Mouse (Mus musculus) forebrain, embryonic 14.5 days (tissue): Measurements from ENCODE around the gene Stat2. TPM values are rescaled to one million over a fixed set of nuclear protein-coding genes. Genes with fewer than 3 reads are reported as not detected.
A peak's percentile ranks its signal among the peaks of the same experiment; 100 is the strongest.
"Not testable (repeated sequence)": the region's sequence is repeated elsewhere in the genome, so short reads cannot be mapped to it uniquely, and the experiment has no call there.

Source experiments
- ATAC-seq: fragments of 200-750 bp; cut with Nextera tagmentation; 2 replicates; pipeline ENCODE4 v1.8.0; 2017; ENCODE audit warnings: mild to moderate bottlenecking, moderate library complexity
- DNase-seq: peaks from one replicate; pipeline ENCODE4 v3.0.0-alpha.2; 2015; ENCODE audit warnings: low spot score
- H3K27ac ChIP-seq: fragments of 300-500 bp; sonication (generic); 2 replicates; pipeline ENCODE4 v1.5.1; 2014; ENCODE audit warnings: low read depth, mild to moderate bottlenecking, control low read depth, low read length, moderate library complexity
- H3K27me3 ChIP-seq: fragments of 300-500 bp; sonication (generic); replicated peaks from 2 replicates; pipeline ENCODE4 v1.6.1; 2014; ENCODE audit warnings: low read length, control low read depth, mixed read lengths; ENCODE audit not compliant: control insufficient read depth, insufficient read depth
- H3K36me3 ChIP-seq: fragments of 300-500 bp; sonication (generic); 2 replicates; pipeline ENCODE4 v1.6.1; 2014; ENCODE audit warnings: low read length, control low read depth; ENCODE audit not compliant: control insufficient read depth, insufficient read depth
- H3K4me1 ChIP-seq: fragments of 300-500 bp; sonication (generic); 2 replicates; pipeline ENCODE4 v1.6.1; 2014; ENCODE audit warnings: antibody characterized with exemption, low read length, control low read depth; ENCODE audit not compliant: control insufficient read depth, insufficient read depth
- H3K4me2 ChIP-seq: fragments of 300-500 bp; sonication (generic); 2 replicates; pipeline ENCODE4 v1.6.1; 2014; ENCODE audit warnings: mild to moderate bottlenecking, control low read depth, low read length
- H3K4me3 ChIP-seq: fragments of 300-500 bp; sonication (generic); 2 replicates; pipeline ENCODE4 v1.5.1; 2014; ENCODE audit warnings: low read depth, low read length, control low read depth
- H3K9ac ChIP-seq: fragments of 300-500 bp; sonication (generic); 2 replicates; pipeline ENCODE4 v1.6.1; 2014; ENCODE audit warnings: mild to moderate bottlenecking, low read length, control low read depth, moderate library complexity
- H3K9me3 ChIP-seq: fragments of 300-500 bp; sonication (generic); replicated peaks from 2 replicates; pipeline ENCODE4 v1.6.1; 2016; ENCODE audit warnings: low read length, control low read depth, mixed read lengths; ENCODE audit not compliant: control insufficient read depth
- WGBS: fragments of 180-500 bp; shearing (Covaris S2); extraction: QIAGEN DNeasy Blood & Tissue Kit; methylation state at CpG from one replicate; pipeline ENCODE4 v1.1.7; 2014; 5-methylcytosine and 5-hydroxymethylcytosine counted together
- polyA plus RNA-seq: library from polyadenylated mRNA; unstranded; fragments of >200 nt; fragmentation: Nextera tagmentation; extraction: Ambion mirVana; gene quantifications from 2 replicates; pipeline ENCODE4 v1.2.1, GENCODE M21; 2014

Stat2 gene
- polyA plus RNA-seq, 1 experiment from 2014 or later = 11.6 TPM

DNA sequence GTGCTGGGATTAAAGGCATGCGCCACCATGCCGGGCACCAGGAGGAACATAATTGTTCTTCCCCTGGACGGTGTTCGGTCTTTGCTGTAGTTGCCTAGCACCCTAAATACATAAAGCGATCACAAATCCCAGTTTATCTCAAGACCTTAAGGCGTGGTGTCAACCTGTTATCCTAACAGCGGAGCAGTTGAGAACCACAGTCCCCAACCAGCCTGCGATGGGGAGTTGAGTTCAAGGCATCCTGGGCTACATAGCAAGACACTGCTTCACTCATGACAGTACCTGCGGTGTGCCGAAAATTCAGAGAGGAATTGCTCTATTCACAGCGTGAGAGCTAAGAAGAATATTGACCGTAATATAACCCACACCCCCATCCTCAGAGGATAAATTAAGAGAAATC lies 51.3 kb downstream of the Stat2 start:
- peaks cover 16% of the 10 kb centered on the region for H3K4me1 ChIP-seq
- H3K36me3 ChIP-seq = peaks cover 58% of the 10 kb centered on the region
- whole genome bisulfite sequencing = 61% methylated on average over 12 of the region's 12 CpGs
- no peak for DNase-seq
- no peak for ATAC-seq
- H3K4me2 ChIP-seq = peak overlapping the region; percentile 85
- H3K4me3 ChIP-seq = peak overlapping the region; percentile 93
- peak overlapping the region; percentile 98 for H3K9ac ChIP-seq
- H3K27me3 ChIP-seq = no peaks in the 10 kb centered on the region
- no peak overlapping the region for H3K27ac ChIP-seq
- H3K9me3 ChIP-seq = no peaks in the 10 kb centered on the region

- Histone ChIP-seq H3K27ac (peak within 1 kb of the TSS; percentile 97), H3K4me3 (peak within 1 kb of the TSS; percentile 93), H3K9me3 (no peaks in the 10 kb centered on the region), H3K27me3 (no peaks in the 10 kb centered on the region), H3K4me1 (peaks cover 16% of the 10 kb centered on the region), H3K4me2 (peak within 1 kb of the TSS; percentile 85), H3K36me3 (peaks cover 60% of the 10 kb centered on the region), H3K9ac (peak within 1 kb of the TSS; percentile 98)
- ATAC-seq = peak; percentile 99
- WGBS = under 1% methylated on average over 40 of the region's 40 CpGs
- peak; percentile 98 for DNase-seq
These were observed 52.1 kb downstream of the Stat2 start, which contains the start of gene Cnpy2 for GRCm38 (mm10) chr10:128322141-128323108. Cnpy2 (plus strand) TSS chr10:128322459.

- Histone ChIP-seq H3K4me3 (peak overlapping the region; percentile 93), H3K4me1 (peaks cover 16% of the 10 kb centered on the region), H3K36me3 (peaks cover 60% of the 10 kb centered on the region), H3K4me2 (peak overlapping the region; percentile 85), H3K9ac (peak overlapping the region; percentile 98), H3K9me3 (no peaks in the 10 kb centered on the region), H3K27me3 (no peaks in the 10 kb centered on the region), H3K27ac (peak overlapping the region; percentile 97; the same call in 1 of the 2 replicates)
- WGBS = 90% methylated on average over 8 of the region's 8 CpGs
- DNase-seq = no peak
- no peak for ATAC-seq
These were observed 53.2 kb downstream of the Stat2 start for GRCm38 (mm10) chr10:128323516-128323915.

DNA sequence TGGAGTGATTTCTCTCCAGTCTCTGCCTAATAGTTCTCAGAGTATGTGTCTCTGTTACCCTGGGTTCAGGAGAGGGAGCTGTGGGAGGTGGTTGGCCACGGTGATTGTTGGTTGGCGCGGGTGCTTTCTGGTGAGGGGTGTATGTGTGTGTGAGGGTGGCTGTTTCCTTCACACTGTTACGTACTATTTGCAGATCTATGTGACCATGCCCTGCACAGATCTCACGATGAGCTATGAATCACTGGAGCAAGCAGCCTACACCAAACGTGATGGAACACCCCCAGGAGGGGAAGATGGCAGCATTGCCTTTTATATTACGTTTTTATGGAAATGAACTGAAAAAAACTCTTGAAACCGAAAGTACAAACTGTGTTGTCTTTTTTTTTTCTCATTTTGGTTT lies 56.5 kb downstream of the Stat2 start:
- Histone ChIP-seq H3K9me3 (no peaks in the 10 kb centered on the region), H3K27me3 (no peaks in the 10 kb centered on the region), H3K36me3 (peaks cover 42% of the 10 kb centered on the region), H3K4me1 (peaks cover 12% of the 10 kb centered on the region), H3K9ac (no peak overlapping the region), H3K27ac (no peak overlapping the region), H3K4me2 (no peak overlapping the region), H3K4me3 (no peak overlapping the region)
- DNase-seq = no peak
- ATAC-seq = no peak
- 96% methylated on average over 8 of the region's 8 CpGs for WGBS

GRCm38 (mm10) chr10:128327610-128328009 lies 57.3 kb downstream of the Stat2 start:
- WGBS = 87% methylated on average over 10 of the region's 10 CpGs
- H3K9me3 ChIP-seq = no peaks in the 10 kb centered on the region
- H3K4me3 ChIP-seq = no peak overlapping the region
- H3K36me3 ChIP-seq = peaks cover 42% of the 10 kb centered on the region
- no peak overlapping the region for H3K4me2 ChIP-seq
- ATAC-seq (no peak), DNase-seq (no peak)
- no peak overlapping the region for H3K9ac ChIP-seq
- no peak overlapping the region for H3K27ac ChIP-seq
- peaks cover 12% of the 10 kb centered on the region for H3K4me1 ChIP-seq
- H3K27me3 ChIP-seq = no peaks in the 10 kb centered on the region

DNA sequence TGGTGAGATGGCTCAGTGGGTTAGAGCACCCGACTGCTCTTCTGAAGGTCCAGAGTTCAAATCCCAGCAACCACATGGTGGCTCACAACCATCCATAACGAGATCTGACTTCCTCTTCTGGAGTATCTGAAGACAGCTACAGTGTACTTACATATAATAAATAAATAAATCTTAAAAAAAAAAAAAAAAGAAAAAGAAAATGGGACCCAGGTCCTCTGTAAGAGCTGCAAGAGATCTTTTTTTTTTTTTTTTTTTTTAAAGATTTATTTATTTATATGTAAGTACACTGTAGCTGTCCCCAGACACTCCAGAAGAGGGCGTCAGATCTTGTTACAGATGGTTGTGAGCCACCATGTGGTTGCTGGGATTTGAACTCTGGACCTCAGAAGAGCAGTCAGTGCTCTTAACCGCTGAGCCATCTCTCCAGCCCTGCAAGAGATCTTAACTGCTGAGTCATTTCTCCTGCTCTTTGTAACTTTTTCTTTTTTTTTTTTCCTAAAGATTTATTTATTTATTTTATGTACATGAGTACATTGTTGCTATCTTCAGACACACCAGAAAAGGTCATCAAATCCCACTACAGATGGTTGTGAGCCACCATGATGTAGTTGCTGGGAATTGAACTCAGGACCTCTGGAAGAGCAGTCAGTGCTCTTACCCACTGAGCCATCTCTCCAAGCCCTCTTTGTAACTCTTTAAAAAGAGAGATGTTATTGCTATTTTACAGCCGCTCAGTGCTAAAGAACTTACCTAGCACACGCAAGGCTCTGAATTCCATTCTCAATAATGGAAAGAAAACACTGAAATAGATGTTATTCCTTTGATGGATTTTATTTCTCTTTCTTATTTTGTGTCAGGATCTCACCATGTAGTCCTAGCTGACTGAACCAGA lies 62.2 kb downstream of the Stat2 start:
- not testable (repeated sequence) for H3K9me3 ChIP-seq, ATAC-seq, H3K27ac ChIP-seq, H3K4me1 ChIP-seq, DNase-seq, H3K4me3 ChIP-seq, H3K27me3 ChIP-seq, H3K9ac ChIP-seq, H3K4me2 ChIP-seq
- H3K36me3 ChIP-seq = peaks cover 17% of the 10 kb centered on the region
- 82% methylated on average over 5 of the region's 6 CpGs for WGBS

GRCm38 (mm10) chr10:128335582-128335981 lies 65.2 kb downstream of the Stat2 start:
- Histone ChIP-seq H3K27me3 (no peaks in the 10 kb centered on the region), H3K9ac (no peak overlapping the region), H3K4me2 (no peak overlapping the region), H3K27ac (no peak overlapping the region), H3K4me1 (peaks cover 10% of the 10 kb centered on the region), H3K4me3 (no peak overlapping the region), H3K36me3 (peaks cover 5% of the 10 kb centered on the region), H3K9me3 (no peaks in the 10 kb centered on the region)
- ATAC-seq (no peak), DNase-seq (peak; percentile 78)
- WGBS = 0% methylated on average over 4 of the region's 4 CpGs

DNA sequence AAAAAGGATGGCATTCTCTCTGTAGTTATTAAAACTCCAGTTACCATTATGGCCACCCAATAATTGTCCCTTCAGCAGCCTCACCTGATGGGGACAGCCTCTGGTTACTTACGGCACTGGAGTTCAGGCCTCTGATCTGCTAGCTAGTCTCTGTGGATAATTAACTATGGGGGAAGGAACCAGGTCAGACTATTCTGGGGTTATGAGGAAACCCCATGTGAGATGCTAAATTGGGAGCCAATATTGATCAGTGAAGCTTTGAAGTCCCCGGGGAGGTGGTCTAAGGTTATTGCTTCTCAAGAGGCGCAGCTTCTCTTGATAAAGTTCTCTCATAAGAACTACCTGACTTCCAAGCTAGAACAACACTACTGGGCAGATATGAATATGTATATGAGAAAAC lies 65.8 kb downstream of the Stat2 start:
- H3K4me1 ChIP-seq = peaks cover 10% of the 10 kb centered on the region
- no peak overlapping the region for H3K4me3 ChIP-seq
- H3K27me3 ChIP-seq = no peaks in the 10 kb centered on the region
- 95% methylated on average over 3 of the region's 3 CpGs for WGBS
- H3K27ac ChIP-seq = no peak overlapping the region
- DNase-seq (no peak), ATAC-seq (no peak)
- peaks cover 5% of the 10 kb centered on the region for H3K36me3 ChIP-seq
- H3K9ac ChIP-seq = no peak overlapping the region
- H3K4me2 ChIP-seq = no peak overlapping the region
- no peaks in the 10 kb centered on the region for H3K9me3 ChIP-seq
